33 mouse cellular contexts compared by ENCODE assay signal in genomic region chr14:13914387-13915082, GRCm38 (mm10). TPM values are rescaled to one million over a fixed set of nuclear protein-coding genes. Genes with fewer than 3 reads are reported as not detected.
"Had no signal": no experiment of that assay in that cellular context is flagged by ENCODE, and none has a peak within 500 bp of the region (broad histone marks: within the 10 kb centered on the region; RNA-seq: fewer than 3 reads in every experiment).

Gm281 (minus strand) TSS chr14:13914478.

- H3K4me2 ChIP-seq: liver, embryonic 13.5 days; midbrain, embryonic 12.5 days; midbrain, embryonic 15.5 days; neural tube, embryonic 13.5 days had no signal

- H3K9ac ChIP-seq: liver, embryonic 13.5 days; midbrain, embryonic 12.5 days; midbrain, embryonic 15.5 days; neural tube, embryonic 13.5 days had no signal

- H3K4me3 ChIP-seq: layer of hippocampus, adult 2 months; left cerebral cortex, adult 2 months; liver, embryonic 13.5 days; midbrain, embryonic 12.5 days; midbrain, embryonic 15.5 days; myocyte; neural tube, embryonic 13.5 days had no signal

- H3K9me3 ChIP-seq: liver, embryonic 13.5 days; midbrain, embryonic 12.5 days; midbrain, embryonic 15.5 days; neural tube, embryonic 13.5 days had no signal

- DNase-seq: kidney, postnatal 25 days; layer of hippocampus, adult 9-11 months; liver, embryonic 13.5 days; lung, adult 2 months; lung, postnatal 14 days; lung, postnatal 4 days; retina, postnatal 1 day; right cerebral cortex, postnatal 25 days; thymus, adult 18-20 months; thymus, postnatal 36 days had no signal

- H3K27ac ChIP-seq: kidney, postnatal 0 days; layer of hippocampus, adult 2 months; left cerebral cortex, adult 2 months; liver, embryonic 13.5 days; midbrain, embryonic 12.5 days; midbrain, embryonic 15.5 days; neural tube, embryonic 13.5 days had no signal

- H3K36me3 ChIP-seq: liver, embryonic 13.5 days; midbrain, embryonic 12.5 days; midbrain, embryonic 15.5 days; neural tube, embryonic 13.5 days had no signal

- H3K27me3 ChIP-seq: liver, embryonic 13.5 days; midbrain, embryonic 12.5 days; midbrain, embryonic 15.5 days; neural tube, embryonic 13.5 days had no signal

- H3K4me1 ChIP-seq: liver, embryonic 13.5 days; midbrain, embryonic 12.5 days; midbrain, embryonic 15.5 days; neural tube, embryonic 13.5 days had no signal

- ATAC-seq: midbrain, embryonic 15.5 days had no signal

RNA-seq across cellular contexts. Expression of gene Gm281, which starts in this region (rescaled TPM):
- total RNA-seq: layer of hippocampus, adult 2 months; layer of hippocampus, postnatal 25 days; left cerebral cortex, adult 2 months; left cerebral cortex, postnatal 10 days; left cerebral cortex, postnatal 36 days; liver, adult 2 months; megakaryocyte progenitor cell, adult 5-6 weeks; megakaryocyte-erythroid progenitor cell, adult 5-6 weeks; monocyte, adult 5-6 weeks; neutrophil, adult 5-6 weeks had no signal
- polyA plus RNA-seq: kidney, embryonic 14.5 days; kidney, postnatal 0 days; large intestine, adult 2 months; limb, embryonic 11.5 days; liver, adult 2 months; liver, embryonic 13.5 days; liver, embryonic 16.5 days; midbrain, embryonic 12.5 days; midbrain, embryonic 15.5 days; myocyte; neural tube, embryonic 13.5 days; small intestine, adult 2 months; spleen, adult 2 months; stomach, embryonic 16.5 days; urinary bladder, adult 2 months had no signal
